Mouse (Mus musculus) heart, postnatal 36 days (tissue): Measurements from ENCODE around the gene Cacna2d1. TPM values are rescaled to one million over a fixed set of nuclear protein-coding genes. Genes with fewer than 3 reads are reported as not detected.

Experiments
- DNase-seq, 2 experiments: peaks; one replicate each; pipeline ENCODE4 v3.0.0; 2021 to 2022
- intact Hi-C: fragments of 180-260 bp; cut with DNase I; formaldehyde crosslinking; loops from one replicate; pipeline ENCODE4 v1.15.1; 2025
- total RNA-seq, 2 experiments: library from RNA; stranded (reverse); gene quantifications; 2 replicates each; pipeline ENCODE4 v1.2.3; 2021

The Cacna2d1 gene
- total RNA-seq, 2 experiments from 2014 or later, result 95.3 to 107 TPM

- DNase-seq, result no peak
- intact Hi-C loops, result no loop called here
Measured at GRCm38 (mm10) chr5:16045147-16045878, 110.8 kb downstream of the Cacna2d1 start.

DNA sequence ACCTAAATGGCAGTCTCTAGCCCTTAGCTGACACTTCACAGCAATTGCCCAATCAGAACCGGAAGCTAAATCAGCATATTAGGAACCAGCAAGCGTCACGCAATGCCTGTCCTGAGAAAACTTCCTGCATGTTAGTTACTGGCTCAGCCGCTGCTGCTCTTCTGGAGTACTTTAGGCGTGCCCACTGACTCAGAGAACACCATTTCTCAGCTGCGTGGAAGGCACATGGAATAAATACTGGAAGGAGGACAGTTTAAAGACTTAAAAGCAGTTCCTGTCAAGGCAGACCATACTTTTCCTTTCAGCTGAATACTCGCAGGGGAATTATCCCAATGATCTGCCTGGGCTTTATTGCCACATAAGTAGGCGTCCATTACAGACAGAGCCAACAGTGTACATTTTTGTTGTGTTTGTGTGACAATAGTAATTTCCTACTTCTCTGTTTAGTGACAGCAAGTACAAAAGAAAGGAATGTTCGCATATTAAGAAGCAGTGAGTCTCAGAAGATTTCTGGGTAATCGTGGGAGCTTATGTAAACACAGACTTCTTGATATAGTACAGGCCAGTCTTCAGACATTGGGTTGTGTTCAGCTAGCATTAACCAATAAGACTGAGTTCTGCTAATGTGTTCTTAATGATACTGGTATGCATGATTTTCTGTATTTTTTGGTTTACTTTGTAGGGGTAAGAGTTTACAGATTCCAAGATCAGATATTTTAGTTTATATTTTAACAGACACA, 113.1 kb downstream of the Cacna2d1 start:
- DNase-seq, result peak; percentile 11 to 38
- intact Hi-C loops, result no loop called here

DNA sequence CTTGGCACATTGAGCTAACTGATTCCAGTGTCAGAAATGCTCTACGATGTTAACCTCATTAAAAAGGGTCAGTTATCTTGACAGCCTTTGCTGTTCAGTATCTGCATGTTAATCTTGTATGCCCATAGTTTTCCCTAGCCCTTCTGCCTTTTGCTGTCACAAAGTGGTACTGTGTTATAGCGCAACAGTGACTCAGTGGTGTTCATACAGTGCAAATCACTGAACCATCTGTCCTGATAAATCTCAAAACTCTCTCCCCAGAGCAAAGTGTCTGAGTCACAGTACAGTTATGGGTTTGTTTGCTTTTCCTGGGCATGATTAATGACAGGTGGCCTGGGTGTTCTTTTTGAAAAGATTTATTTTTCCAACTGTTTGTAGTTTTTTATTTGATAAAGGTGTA, 122.3 kb downstream of the Cacna2d1 start:
- intact Hi-C loops, result no loop called here
- DNase-seq, result no peak

DNA sequence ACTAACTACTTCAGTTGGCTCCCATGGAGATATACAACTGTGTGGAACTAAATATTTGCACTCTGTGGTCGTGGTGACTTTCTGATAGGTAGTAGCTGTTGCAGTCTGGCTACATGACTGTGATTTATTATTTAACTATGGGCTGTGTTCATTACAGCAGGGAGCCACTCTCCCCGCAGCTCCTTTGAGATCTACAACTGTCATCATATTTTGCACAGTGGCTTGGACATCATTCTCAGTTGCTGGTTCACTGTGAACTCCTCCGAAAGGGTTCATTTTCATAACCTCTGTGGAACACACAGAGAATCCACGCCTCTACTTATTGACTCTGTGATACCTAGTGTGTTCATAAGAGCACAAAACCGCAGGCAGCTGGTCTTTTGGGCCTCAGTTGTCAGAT, 128.3 kb downstream of the Cacna2d1 start:
- intact Hi-C loops, result no loop called here
- DNase-seq, result no peak

- intact Hi-C loops, result no loop called here
- DNase-seq, result no peak
Measured at GRCm38 (mm10) chr5:16063273-16063672, 128.8 kb downstream of the Cacna2d1 start.

- DNase-seq, result no peak
- intact Hi-C loops, result no loop called here
Measured at GRCm38 (mm10) chr5:16063949-16064348, 129.5 kb downstream of the Cacna2d1 start.

- intact Hi-C loops, result no loop called here
- DNase-seq, result no peak
Measured at GRCm38 (mm10) chr5:16065816-16066215, 131.3 kb downstream of the Cacna2d1 start.

- intact Hi-C loops, result no loop called here
- no peak for DNase-seq
Measured at GRCm38 (mm10) chr5:16082253-16082652, 147.8 kb downstream of the Cacna2d1 start.

DNA sequence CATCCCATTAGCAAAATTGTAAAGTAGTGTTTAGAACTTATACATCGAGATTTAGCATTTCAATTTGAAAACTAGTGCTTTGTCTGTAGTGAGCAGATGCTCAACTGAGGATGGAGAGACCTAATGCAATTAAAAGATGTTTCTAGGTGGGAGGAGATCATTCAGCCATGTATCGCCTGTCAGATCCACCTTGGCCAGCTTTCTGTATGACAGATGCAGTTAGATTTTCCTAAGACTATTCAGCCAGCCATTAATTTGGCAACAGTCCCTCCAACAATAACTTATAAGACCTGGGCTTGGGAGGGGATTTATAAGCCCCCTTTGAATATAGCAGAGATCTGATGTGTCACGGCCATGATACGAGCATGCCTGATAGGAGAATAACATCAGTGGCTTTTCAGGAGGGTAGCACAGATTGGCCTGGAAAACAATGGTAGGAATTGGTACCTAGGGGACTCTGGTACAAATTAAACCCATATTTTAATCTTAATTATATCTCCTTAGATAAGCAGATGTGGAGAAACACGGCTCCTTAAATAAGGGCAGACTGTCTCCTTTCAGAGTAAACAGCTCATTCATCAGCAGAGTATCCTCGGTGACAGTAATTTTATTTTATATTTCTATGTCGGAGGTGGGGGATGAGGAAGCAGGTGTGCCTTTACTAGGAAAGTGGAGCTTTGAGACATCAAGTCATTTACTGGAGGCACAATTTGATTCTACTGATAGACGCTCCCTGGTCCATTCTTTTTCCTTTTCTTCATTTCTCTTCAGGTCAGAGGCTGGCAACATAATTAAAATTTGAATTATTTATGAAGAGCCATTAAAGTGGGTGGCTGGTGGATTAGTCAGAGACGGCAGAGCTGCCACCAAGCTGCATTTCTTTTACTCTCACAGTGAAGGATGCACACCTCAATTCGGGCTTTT, 152.8 kb downstream of the Cacna2d1 start:
- intact Hi-C loops, result no loop called here
- DNase-seq, result no peak

GRCm38 (mm10) chr5:16087995-16088394, 153.5 kb downstream of the Cacna2d1 start:
- DNase-seq, result no peak

GRCm38 (mm10) chr5:16092540-16092939, 158.0 kb downstream of the Cacna2d1 start:
- intact Hi-C loops, result no loop called here
- no peak for DNase-seq

More at GRCm38 (mm10) chr5:16087995-16088394, 153.5 kb downstream of the Cacna2d1 start:
- intact Hi-C loops, result no loop called here

GRCm38 (mm10) chr5:16093071-16093693, 158.7 kb downstream of the Cacna2d1 start:
- intact Hi-C loops, result no loop called here
- no peak for DNase-seq

DNA sequence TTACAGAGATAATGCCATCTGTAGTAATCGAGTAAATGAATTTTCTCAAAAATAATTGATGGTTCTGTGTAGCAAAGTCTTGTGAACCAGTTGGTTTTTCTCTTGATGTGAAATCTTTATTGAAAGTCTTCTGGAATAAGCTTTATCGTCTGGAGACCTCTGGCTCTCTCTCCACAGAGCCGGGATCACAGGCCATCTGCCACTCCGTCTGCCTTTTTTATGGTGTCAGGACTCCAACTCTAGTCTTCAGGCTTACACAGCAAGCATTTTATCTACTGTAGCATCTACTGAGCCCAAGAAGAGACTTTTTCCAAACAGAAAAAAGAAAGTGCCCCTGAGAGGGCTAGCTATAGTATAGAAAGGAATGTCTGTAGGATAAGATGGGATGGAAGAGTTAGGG, 160.9 kb downstream of the Cacna2d1 start:
- intact Hi-C loops, result no loop called here
- no peak for DNase-seq

GRCm38 (mm10) chr5:16098766-16099165, 164.3 kb downstream of the Cacna2d1 start:
- no peak for DNase-seq
- intact Hi-C loops, result no loop called here

DNA sequence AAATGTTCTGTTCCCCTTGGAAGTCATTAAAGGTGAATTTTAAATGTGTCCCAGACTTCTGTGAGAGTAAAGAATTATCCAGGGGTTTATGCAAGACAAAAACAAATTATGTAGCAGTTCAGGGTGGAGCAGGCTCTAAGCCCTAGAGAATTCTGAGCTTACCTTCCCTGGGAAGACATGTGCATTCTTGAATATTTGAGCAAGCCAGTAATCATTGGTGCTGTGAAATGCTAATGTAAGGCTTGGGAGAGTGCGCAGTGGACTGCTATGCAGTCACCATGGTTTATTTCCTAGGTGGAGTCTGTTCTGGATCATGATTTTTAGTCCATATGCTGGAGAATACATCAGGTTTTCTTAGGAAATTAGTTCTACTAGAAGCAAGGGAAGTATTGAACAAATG, 167.3 kb downstream of the Cacna2d1 start:
- intact Hi-C loops, result loop anchor here (10.0 kb wide), 1 partner anchor 193 kb away; no protein-coding TSS in a partner anchor
- DNase-seq, result no peak

DNA sequence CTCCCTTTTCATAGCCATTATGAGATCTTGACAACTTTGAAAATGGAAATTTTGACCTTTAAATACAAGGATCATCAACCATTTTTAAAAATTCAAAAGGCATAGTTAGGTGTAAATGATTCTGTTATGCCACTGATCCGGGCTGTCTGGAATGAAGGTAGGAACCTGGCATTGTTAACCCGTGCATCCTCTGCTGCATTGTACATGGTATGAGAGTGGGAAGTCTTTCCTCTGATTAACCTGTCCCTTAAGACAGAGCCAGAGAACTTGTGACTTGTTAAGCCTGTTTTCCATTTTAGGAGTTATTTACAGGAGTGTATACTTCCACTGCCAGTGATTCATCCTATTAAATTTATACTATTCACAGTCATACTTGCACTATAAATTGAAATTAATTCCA, 171.2 kb downstream of the Cacna2d1 start:
- DNase-seq, result no peak
- intact Hi-C loops, result loop anchor here (10.0 kb wide), 1 partner anchor 189 kb away; no protein-coding TSS in a partner anchor

DNA sequence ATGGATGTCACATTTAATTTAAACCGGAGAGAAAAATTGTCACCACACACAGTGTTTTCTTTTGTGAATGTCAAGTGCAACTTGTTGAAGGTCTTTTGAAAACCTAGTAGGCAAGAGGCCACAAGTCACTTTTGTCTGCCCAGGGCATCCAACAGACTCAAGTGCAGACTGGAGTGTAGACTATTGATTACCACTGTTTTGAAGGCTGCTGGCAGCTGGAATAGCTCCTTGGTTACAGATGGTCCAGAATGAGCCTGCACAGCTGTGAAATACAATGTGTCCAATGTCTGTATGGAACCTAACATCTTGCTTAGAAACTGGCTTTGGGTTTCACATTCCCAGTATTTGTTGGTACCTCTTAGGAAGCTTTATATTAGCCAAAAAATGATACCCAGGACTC, 176.2 kb downstream of the Cacna2d1 start:
- DNase-seq, result no peak
- intact Hi-C loops, result loop anchor here (5.0 kb wide), 1 partner anchor 273 kb away; no protein-coding TSS in a partner anchor

- intact Hi-C loops, result loop anchor here (5.0 kb wide), 1 partner anchor 277 kb away; no protein-coding TSS in a partner anchor
- DNase-seq, result no peak
Measured at GRCm38 (mm10) chr5:16113879-16114278, 179.4 kb downstream of the Cacna2d1 start.

GRCm38 (mm10) chr5:16121334-16121733, 186.8 kb downstream of the Cacna2d1 start:
- intact Hi-C loops, result no loop called here
- no peak for DNase-seq

DNA sequence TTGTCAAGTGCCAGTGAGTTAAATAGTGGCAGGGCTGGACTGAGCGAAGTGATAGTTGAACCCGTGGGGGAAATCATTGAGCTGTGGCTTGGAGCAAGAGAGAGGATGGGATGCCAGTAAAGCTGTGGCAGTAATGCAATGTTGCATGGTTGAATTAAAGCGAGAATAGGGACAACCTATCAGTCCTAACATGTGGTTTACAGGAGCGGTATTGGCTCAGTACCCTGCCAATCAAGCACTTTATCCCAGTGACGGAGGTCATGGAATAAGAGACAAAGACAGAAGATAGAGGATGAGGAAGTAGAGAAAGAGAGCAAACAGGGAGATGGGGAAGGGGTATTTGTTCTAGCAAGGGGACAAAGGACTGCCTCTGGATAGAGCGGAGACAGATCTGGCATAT, 187.6 kb downstream of the Cacna2d1 start:
- no peak for DNase-seq
- intact Hi-C loops, result no loop called here
